Mouse (Mus musculus): ENCODE results near the gene Aym1.
"Not testable (repeated sequence)": the region's sequence is repeated elsewhere in the genome, so short reads cannot be mapped to it uniquely, and the experiment has no call there.

Gene Aym1

GRCm38 (mm10) chr5:113357186-113357585 lies at the start of gene Aym1:
Aym1 (plus strand) TSS chr5:113357294.
- no peak for DNase-seq

- DNase-seq = no peak
Observed at GRCm38 (mm10) chr5:113309491-113310376, 47.4 kb upstream of the Aym1 start.

GRCm38 (mm10) chr5:113310377-113311003 lies 46.6 kb upstream of the Aym1 start, which contains the start of gene Sgsm1:
Sgsm1 (minus strand) TSS chr5:113310786.
- DNase-seq = peak in 1 of 2 experiments; percentile 11

- DNase-seq = peak in 1 of 2 experiments; percentile 7
Observed at GRCm38 (mm10) chr5:113313998-113314397, 43.1 kb upstream of the Aym1 start.

- no peak for DNase-seq
Observed at GRCm38 (mm10) chr5:113323784-113324638, 33.1 kb upstream of the Aym1 start.

- DNase-seq = no peak
Observed at GRCm38 (mm10) chr5:113329463-113329862, 27.6 kb upstream of the Aym1 start.

- no peak for DNase-seq
Observed at GRCm38 (mm10) chr5:113330202-113330601, 26.9 kb upstream of the Aym1 start.

GRCm38 (mm10) chr5:113332239-113332638 lies 24.9 kb upstream of the Aym1 start:
- no peak for DNase-seq

GRCm38 (mm10) chr5:113332899-113333298 lies 24.2 kb upstream of the Aym1 start:
- DNase-seq = no peak

GRCm38 (mm10) chr5:113334621-113335530 lies 22.2 kb upstream of the Aym1 start:
- DNase-seq = no peak

GRCm38 (mm10) chr5:113335732-113336131 lies 21.4 kb upstream of the Aym1 start:
- no peak for DNase-seq

GRCm38 (mm10) chr5:113336281-113336680 lies 20.8 kb upstream of the Aym1 start:
- no peak for DNase-seq

- no peak for DNase-seq
Observed at GRCm38 (mm10) chr5:113344635-113345386, 12.3 kb upstream of the Aym1 start.

- no peak for DNase-seq
Observed at GRCm38 (mm10) chr5:113345781-113346180, 11.3 kb upstream of the Aym1 start.

- not testable (repeated sequence) for DNase-seq
Observed at GRCm38 (mm10) chr5:113346651-113347050, 10.4 kb upstream of the Aym1 start.

GRCm38 (mm10) chr5:113347593-113347992 lies 9.5 kb upstream of the Aym1 start:
- DNase-seq = no peak

- DNase-seq = no peak
Observed at GRCm38 (mm10) chr5:113348597-113348996, 8.5 kb upstream of the Aym1 start.

GRCm38 (mm10) chr5:113349226-113349625 lies 7.9 kb upstream of the Aym1 start:
- no peak for DNase-seq

- DNase-seq = no peak
Observed at GRCm38 (mm10) chr5:113349810-113350209, 7.3 kb upstream of the Aym1 start.

GRCm38 (mm10) chr5:113351768-113352167 lies 5.3 kb upstream of the Aym1 start:
- no peak for DNase-seq

- DNase-seq = no peak
Observed at GRCm38 (mm10) chr5:113352636-113353035, 4.5 kb upstream of the Aym1 start.

Measured in thymus, adult 18-20 months (tissue).